Mouse (Mus musculus): ENCODE data around the gene A230072I06Rik.

- no peak for TF ChIP-seq HCFC1 (IDR thresholded peaks at IDR 0.05; ENCODE audit: borderline replicate concordance, insufficient read depth, low read length)
- TF ChIP-seq CHD2 (IDR thresholded peaks at IDR 0.05; ENCODE audit: low read depth, low read length) = no peak
Observed at GRCm38 (mm10) chr8:12259890-12260289, 18.7 kb upstream of the A230072I06Rik start.

All from ES-E14 (cell line).